Mouse (Mus musculus) mesoderm, embryonic 11.5 days (tissue): ENCODE data around the gene Steap3.

Experiments
- DNase-seq: peaks from one replicate; pipeline ENCODE4 v3.0.0-alpha.2; 2012; ENCODE audit warnings: low read depth, low spot score

The Steap3 gene

GRCm38 (mm10) chr1:120250586-120250985 lies 21.9 kb downstream of the Steap3 start:
- DNase-seq: no peak

DNA sequence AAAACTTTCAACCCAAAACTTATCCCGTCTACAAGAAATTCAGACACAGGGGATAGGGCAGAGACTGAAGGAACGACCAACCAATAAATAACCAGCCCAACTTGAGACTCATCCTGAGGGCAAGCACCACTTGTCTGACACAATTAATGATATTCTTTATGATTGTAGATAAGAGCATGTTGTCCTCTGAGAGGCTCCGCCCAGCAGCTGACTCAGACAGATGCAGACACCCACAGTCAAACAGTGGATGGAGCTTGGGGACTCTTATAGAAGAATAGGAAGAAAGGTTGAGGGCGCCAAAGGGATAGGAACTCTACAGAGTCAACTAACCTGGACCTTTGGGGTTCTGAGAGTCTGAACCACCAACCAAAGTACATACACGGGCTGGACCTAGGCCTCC lies 22.7 kb downstream of the Steap3 start:
- no peak for DNase-seq

GRCm38 (mm10) chr1:120248156-120248555 lies 24.3 kb downstream of the Steap3 start:
- DNase-seq: no peak

DNA sequence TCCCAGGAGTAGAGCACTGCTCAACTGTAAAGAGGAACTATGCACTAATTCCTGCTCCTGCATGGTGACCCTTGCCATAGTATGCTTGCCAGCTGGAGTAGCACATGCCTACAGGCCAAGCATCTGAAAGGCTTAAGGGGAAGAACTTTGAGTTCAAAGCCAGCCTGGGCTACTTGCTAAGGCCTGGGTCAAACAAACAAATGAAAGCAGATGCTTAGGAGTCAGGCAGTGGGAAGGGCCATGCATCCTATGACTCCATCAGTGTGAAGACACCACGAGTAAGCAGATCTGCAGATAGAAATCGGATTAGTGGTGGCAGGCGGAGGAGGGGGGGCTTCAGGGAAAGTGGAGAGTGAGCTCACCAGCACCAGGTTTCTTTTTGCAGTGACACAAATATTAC lies 25.2 kb downstream of the Steap3 start:
- no peak for DNase-seq

GRCm38 (mm10) chr1:120246946-120247345 lies 25.6 kb downstream of the Steap3 start:
- no peak for DNase-seq

DNA sequence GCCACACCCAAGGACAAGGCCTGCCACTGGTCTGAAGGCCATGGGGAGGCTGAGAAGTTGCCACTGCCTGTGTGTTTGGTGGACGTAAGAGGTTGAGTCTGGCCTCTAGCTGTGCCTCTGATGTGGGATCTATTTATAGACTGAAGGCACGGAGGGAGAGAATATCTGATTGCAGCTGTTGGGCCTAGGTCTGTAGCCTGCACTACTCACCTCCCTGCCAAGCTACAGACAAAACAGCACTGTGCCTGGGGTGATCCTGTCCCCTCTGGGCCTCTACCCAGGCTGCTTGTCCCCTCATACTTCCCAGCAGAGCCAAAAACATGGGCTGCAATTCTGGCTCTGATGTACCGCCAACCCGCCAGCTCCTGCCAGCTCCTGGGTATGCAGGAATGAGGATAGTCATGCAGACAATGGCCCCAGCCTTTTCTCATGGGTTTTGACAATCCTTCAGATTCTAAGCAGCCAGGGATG lies 26.8 kb downstream of the Steap3 start:
- no peak for DNase-seq

DNA sequence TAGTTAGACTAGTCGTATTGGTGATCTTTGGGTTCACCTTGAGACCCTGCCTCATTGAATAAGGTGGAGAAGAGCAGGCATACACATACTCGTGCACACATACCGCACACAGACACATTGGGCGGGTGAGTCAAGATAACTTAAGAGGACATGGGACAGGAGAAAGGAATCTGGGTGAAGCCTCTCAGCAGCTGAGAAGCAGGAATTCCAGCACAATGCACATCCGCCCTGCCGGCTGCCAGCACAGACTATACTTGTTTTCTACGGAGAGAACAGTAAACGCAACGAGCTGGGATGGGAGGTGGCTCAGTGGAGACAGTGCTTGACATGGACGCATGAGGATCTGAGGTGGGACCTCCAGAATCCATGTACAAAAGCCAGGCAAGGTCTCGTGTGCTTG lies 27.9 kb downstream of the Steap3 start:
- DNase-seq: no peak

- DNase-seq: no peak
These were observed 28.5 kb downstream of the Steap3 start for GRCm38 (mm10) chr1:120243987-120244386.

- DNase-seq: no peak
These were observed 35.4 kb downstream of the Steap3 start for GRCm38 (mm10) chr1:120237068-120237467.

DNA sequence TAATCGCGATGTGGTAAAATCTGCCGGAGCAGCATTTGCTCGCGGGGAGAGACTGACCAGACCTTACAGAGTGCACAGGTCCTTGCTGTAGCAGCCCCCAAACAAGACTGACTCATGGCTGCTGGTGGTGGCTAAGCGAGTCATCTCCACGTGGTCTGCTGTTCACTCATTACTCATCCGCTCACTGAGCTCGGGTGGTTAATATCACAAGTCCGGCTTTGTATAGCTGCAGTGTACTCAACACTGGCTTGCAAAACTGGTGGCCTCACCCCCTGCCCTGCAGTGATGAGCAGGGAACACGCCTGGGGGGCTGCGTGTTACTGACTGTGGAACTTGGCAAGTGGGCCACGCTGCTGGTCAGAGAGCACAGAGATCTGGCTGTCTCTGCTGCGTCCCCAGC lies 36.1 kb downstream of the Steap3 start:
- DNase-seq: no peak

- no peak for DNase-seq
These were observed 36.8 kb downstream of the Steap3 start for GRCm38 (mm10) chr1:120235631-120236215.

GRCm38 (mm10) chr1:120232170-120232569 lies 40.3 kb downstream of the Steap3 start:
- DNase-seq: no peak

- peak; percentile 26 for DNase-seq
These were observed 41.2 kb downstream of the Steap3 start for GRCm38 (mm10) chr1:120231334-120231733.

GRCm38 (mm10) chr1:120229723-120230471 lies 42.6 kb downstream of the Steap3 start:
- no peak for DNase-seq

DNA sequence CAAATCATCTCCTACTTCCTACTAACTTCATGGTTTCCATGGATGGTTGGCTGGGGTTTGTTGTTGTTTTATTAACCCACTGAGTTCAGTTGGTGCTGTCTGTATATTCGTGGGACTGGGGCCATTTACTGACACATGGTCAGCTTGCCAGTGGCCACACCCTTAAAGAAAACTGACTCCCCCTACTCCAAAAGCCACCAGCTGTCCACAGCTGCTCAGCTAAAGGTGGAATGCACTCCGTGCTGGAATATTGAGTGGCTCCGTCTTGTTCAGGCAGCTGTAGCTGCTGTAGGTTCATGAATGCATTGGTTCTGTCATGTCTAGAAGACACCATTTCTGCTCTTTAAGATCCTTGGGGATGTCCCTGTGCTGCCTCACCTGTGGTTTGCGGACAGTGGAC lies 48.9 kb downstream of the Steap3 start:
- no peak for DNase-seq

DNA sequence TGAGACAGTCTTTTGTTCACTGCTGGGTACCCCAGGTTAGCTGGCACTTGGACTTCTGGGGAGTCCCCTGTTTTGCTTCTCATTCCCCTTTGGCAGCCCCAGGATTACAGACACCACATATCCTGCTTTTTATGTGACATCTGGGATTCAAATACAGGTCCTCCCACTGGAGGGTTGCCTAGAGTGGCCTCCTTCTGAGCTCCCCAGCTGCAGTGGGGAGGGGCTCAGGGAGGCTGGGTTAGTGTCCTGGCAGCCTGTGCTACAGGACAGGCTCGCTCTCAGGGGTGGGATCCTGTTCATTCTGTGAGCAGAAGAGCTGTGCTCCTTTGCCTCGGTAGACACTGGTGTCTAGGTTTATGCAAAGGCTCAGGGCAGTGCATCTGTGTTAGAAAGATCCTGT lies 51.2 kb downstream of the Steap3 start:
- DNase-seq: no peak

- DNase-seq: no peak
These were observed 51.7 kb downstream of the Steap3 start for GRCm38 (mm10) chr1:120220841-120221240.

DNA sequence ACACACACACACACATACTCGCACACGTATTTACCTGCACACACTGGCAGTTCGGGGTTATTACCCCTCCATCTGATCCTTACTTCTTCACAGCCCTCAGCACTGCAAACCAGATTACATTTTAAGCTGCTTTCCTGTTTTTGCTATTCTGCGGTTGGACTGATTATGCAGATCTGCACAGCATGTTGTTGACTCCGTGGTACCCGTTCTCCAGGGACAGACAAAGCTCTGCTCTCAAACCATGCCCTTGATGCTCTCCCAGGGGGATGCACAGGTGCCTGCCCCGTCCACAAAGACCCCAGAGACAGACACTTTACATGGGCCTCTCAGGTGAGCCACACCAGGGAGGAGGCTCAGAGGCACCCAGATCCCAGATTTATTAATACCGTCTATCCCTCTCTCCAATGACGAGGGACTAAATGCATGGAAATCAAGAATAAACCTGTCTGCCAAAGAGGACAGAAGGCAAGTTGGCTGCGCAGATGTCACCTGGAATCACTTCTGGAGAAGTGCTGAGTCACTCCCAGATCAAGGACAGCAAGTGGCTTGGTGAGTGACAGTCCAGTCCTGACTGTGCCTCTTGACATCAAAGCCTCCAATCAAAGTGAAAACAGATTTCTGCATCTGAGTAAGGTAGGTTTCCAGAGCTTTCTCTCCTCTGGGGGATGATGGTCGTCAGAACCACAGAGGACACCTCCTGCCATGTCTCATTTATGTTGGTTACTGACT lies 63.8 kb downstream of the Steap3 start:
- DNase-seq: no peak

- no peak for DNase-seq
These were observed 64.9 kb downstream of the Steap3 start for GRCm38 (mm10) chr1:120207568-120207967.

- DNase-seq: no peak
These were observed 67.7 kb downstream of the Steap3 start for GRCm38 (mm10) chr1:120204834-120205233.

- no peak for DNase-seq
These were observed 68.7 kb downstream of the Steap3 start for GRCm38 (mm10) chr1:120203836-120204235.

DNA sequence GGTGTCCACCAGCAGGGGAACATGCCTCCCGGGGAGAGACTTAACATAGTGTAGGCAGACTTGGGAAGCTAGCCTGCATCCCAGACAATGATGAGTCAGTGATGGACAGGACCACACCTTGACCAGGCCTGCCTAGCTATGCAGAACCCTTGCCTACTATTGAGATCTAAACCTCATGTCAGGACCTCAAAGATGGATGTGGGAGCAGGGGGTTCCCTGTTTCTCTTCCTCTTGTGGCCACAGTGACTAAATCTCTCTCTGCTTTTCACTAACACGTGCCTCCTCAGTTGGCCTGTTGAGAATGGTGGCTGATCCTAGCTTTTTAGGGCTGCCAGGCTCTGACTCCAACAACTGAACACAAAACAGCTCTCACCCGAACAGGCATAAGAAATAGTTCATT lies 70.0 kb downstream of the Steap3 start:
- no peak for DNase-seq

GRCm38 (mm10) chr1:120198942-120199341 lies 73.6 kb downstream of the Steap3 start:
- DNase-seq: no peak
